Mouse (Mus musculus) CH12.LX (cell line): Measurements from ENCODE around the gene Xrra1. TPM values are rescaled to one million over a fixed set of nuclear protein-coding genes. Genes with fewer than 3 reads are reported as not detected.

Source experiments
- DNase-seq: peaks from one replicate; pipeline ENCODE4 v3.0.0-alpha.2; 2013; ENCODE audit errors: extremely low read depth
- H3K27ac ChIP-seq: 2 replicates; pipeline ENCODE4 v1.5.1; 2012; ENCODE audit warnings: low read depth, mild to moderate bottlenecking, control low read depth, moderate library complexity; ENCODE audit not compliant: insufficient read depth
- H3K27me3 ChIP-seq: replicated peaks from 2 replicates; pipeline ENCODE3; 2012; ENCODE audit warnings: inconsistent platforms
- H3K36me3 ChIP-seq, 2 experiments: replicated peaks in 1 of 2; 2 replicates each; pipeline versions ENCODE3 to v1.6.1; 2012; ENCODE audit warnings: inconsistent platforms in 1 of 2, low read length in 1 of 2, mild to moderate bottlenecking in 1 of 2, mixed read lengths in 1 of 2, moderate library complexity in 1 of 2; ENCODE audit not compliant: control insufficient read depth in 1 of 2, insufficient read depth in 1 of 2
- H3K4me1 ChIP-seq, 2 experiments: 2 replicates each; pipeline ENCODE4 v1.6.1; 2012; ENCODE audit warnings: inconsistent platforms in 1 of 2, moderate library complexity in 1 of 2; ENCODE audit not compliant: insufficient read depth in 2 of 2, control insufficient read depth in 1 of 2
- H3K4me2 ChIP-seq: 2 replicates; pipeline ENCODE4 v1.6.1; 2012; ENCODE audit warnings: low read depth, mild to moderate bottlenecking, control low read depth; ENCODE audit not compliant: poor library complexity, insufficient read depth, severe bottlenecking
- H3K4me3 ChIP-seq, 3 experiments: fragments of 150-350 bp in 1 of 3; sonication (generic) in 1 of 3; replicated peaks in 1 of 3; 2 replicates each; pipeline versions ENCODE3 to v1.5.1; 2011 to 2012; ENCODE audit warnings: low read depth in 2 of 3, low read length in 2 of 3, mild to moderate bottlenecking in 2 of 3, moderate library complexity in 2 of 3, control low read depth in 1 of 3, improper control_type of control experiment in 1 of 3, inconsistent platforms in 1 of 3, mixed read lengths in 1 of 3; ENCODE audit not compliant: poor library complexity in 1 of 3
- H3K79me2 ChIP-seq: replicated peaks from 2 replicates; pipeline ENCODE4 v1.6.1; 2012; ENCODE audit warnings: mild to moderate bottlenecking, moderate library complexity; ENCODE audit not compliant: control insufficient read depth, poor library complexity, insufficient read depth, severe bottlenecking; ENCODE audit errors: extremely low read depth
- H3K9ac ChIP-seq: 2 replicates; pipeline ENCODE4 v1.6.1; 2012; ENCODE audit warnings: low read depth, mild to moderate bottlenecking, control low read depth, moderate library complexity; ENCODE audit not compliant: insufficient read depth
- H3K9me3 ChIP-seq: replicated peaks from 2 replicates; pipeline ENCODE3; 2012; ENCODE audit warnings: low read length, inconsistent platforms, mixed read lengths
- E2F4 ChIP-seq: IDR thresholded peaks from 2 replicates; pipeline ENCODE4 v1.6.1; 2011; ENCODE audit warnings: low read depth, low read length, improper control_type of control experiment; ENCODE audit not compliant: insufficient replicate concordance
- EP300 ChIP-seq: IDR thresholded peaks from 2 replicates; pipeline ENCODE4 v1.6.1; 2011; ENCODE audit warnings: low read length, improper control_type of control experiment
- ETS1 ChIP-seq: conservative IDR thresholded peaks from 2 replicates; pipeline ENCODE4 v1.6.1; 2012; ENCODE audit warnings: low read depth, mild to moderate bottlenecking, inconsistent platforms, low read length, improper control_type of control experiment, moderate library complexity
- GABPA ChIP-seq: IDR thresholded peaks from 2 replicates; pipeline ENCODE4 v1.6.1; 2012; ENCODE audit warnings: low read depth, low read length, improper control_type of control experiment, inconsistent platforms; ENCODE audit not compliant: insufficient replicate concordance
- HCFC1 ChIP-seq: IDR thresholded peaks from 2 replicates; pipeline ENCODE4 v1.6.1; 2012; ENCODE audit warnings: low read depth, mild to moderate bottlenecking, inconsistent platforms, low read length, improper control_type of control experiment
- IRF4 ChIP-seq: IDR thresholded peaks from 2 replicates; pipeline ENCODE4 v1.6.1; 2014; ENCODE audit warnings: low read depth, mild to moderate bottlenecking, inconsistent platforms, low read length, improper control_type of control experiment
- MAZ ChIP-seq: IDR thresholded peaks from 2 replicates; pipeline ENCODE4 v1.6.1; 2012; ENCODE audit warnings: low read depth, mild to moderate bottlenecking, inconsistent platforms, low read length, improper control_type of control experiment, moderate library complexity
- MEF2A ChIP-seq: IDR thresholded peaks from 2 replicates; pipeline ENCODE4 v1.6.1; 2014; ENCODE audit warnings: low read depth, mild to moderate bottlenecking, inconsistent platforms, low read length, improper control_type of control experiment, borderline replicate concordance
- NELFE ChIP-seq: IDR thresholded peaks from 2 replicates; pipeline ENCODE4 v1.6.1; 2011; ENCODE audit warnings: low read depth, low read length, improper control_type of control experiment
- PAX5 ChIP-seq: IDR thresholded peaks from 2 replicates; pipeline ENCODE4 v1.6.1; 2012; ENCODE audit warnings: low read length, inconsistent platforms, mixed read lengths
- POLR2A ChIP-seq: IDR thresholded peaks from 2 replicates; pipeline ENCODE4 v1.6.1; 2011; ENCODE audit warnings: low read depth, mild to moderate bottlenecking, improper control_type of control experiment, low read length
- SIN3A ChIP-seq: IDR thresholded peaks from 2 replicates; pipeline ENCODE4 v1.6.1; 2012; ENCODE audit warnings: low read length, improper control_type of control experiment, inconsistent platforms
- SMC3 ChIP-seq: IDR thresholded peaks from 2 replicates; pipeline ENCODE4 v1.6.1; 2011; ENCODE audit warnings: low read depth, low read length, improper control_type of control experiment
- TBP ChIP-seq: conservative IDR thresholded peaks from 2 replicates; pipeline ENCODE4 v1.6.1; 2011; ENCODE audit warnings: low read depth, low read length, improper control_type of control experiment
- USF1 ChIP-seq: IDR thresholded peaks from 2 replicates; pipeline ENCODE4 v1.6.1; 2014; ENCODE audit warnings: low read depth, mild to moderate bottlenecking, inconsistent platforms, low read length, improper control_type of control experiment
- USF2 ChIP-seq: conservative IDR thresholded peaks from 2 replicates; pipeline ENCODE4 v1.6.1; 2011; ENCODE audit warnings: low read depth, low read length, improper control_type of control experiment
- ZKSCAN1 ChIP-seq: IDR thresholded peaks from 2 replicates; pipeline ENCODE4 v1.6.1; 2012; ENCODE audit warnings: low read depth, inconsistent platforms, low read length, improper control_type of control experiment, borderline replicate concordance
- dilution Hi-C: fragments of 300-500 bp; cut with MboI; formaldehyde crosslinking; loops from 2 replicates; pipeline ENCODE4 v1.14.3; 2020; ENCODE audit warnings: low sequenced_read_pairs; ENCODE audit not compliant: extremely low pct_unique_long_range_greater_than_20kb, extremely low pct_ligation_motif_present
- in situ Hi-C: fragments of 300-500 bp; cut with MboI; formaldehyde crosslinking; loops from 3 replicates; pipeline ENCODE4 v1.14.3; 2019; ENCODE audit warnings: low sequenced_read_pairs, low pct_ligation_motif_present, low pct_unique_long_range_greater_than_20kb, mixed read lengths
- polyA plus RNA-seq: library from polyadenylated mRNA; unstranded; fragments of >175 nt; gene quantifications from 2 replicates; pipeline ENCODE4 v1.2.1, GENCODE M21; 2012; ENCODE audit warnings: low read depth; ENCODE audit not compliant: insufficient read length
- total RNA-seq, 2 experiments: library from RNA; depleted of rRNA; stranded (reverse); fragments of 300-350 nt in 1 of 2; fragments of >200 nt in 1 of 2; gene quantifications; 2 replicates each; pipeline ENCODE4 v1.2.3; 2012 to 2014

Xrra1 gene
- total and polyA plus RNA-seq, 3 experiments: 0.17 to 0.59 (median 0.49) TPM

GRCm38 (mm10) chr7:99810814-99811213 lies 48.1 kb upstream of the Xrra1 start:
- no peaks in the 10 kb centered on the region for H3K79me2 ChIP-seq
- DNase-seq: no peak
- in situ Hi-C loops (loop anchor here (5.0 kb wide), 1 partner anchor 61 kb away; no protein-coding TSS in a partner anchor), dilution Hi-C loops (no loop called here)
- H3K27ac ChIP-seq: no peak overlapping the region
- H3K27me3 ChIP-seq: no peaks in the 10 kb centered on the region
- peaks cover 0 to 11% of the 10 kb centered on the region in 2 experiments; a peak in 2 of 4 replicates for H3K4me1 ChIP-seq
- H3K9ac ChIP-seq: no peak overlapping the region
- H3K36me3 ChIP-seq: peaks cover 35 to 63% of the 10 kb centered on the region in 2 experiments
- TF ChIP-seq ETS1: no peak
- no peak for TF ChIP-seq USF2
- no peak for TF ChIP-seq SIN3A
- TF ChIP-seq EP300: no peak
- TF ChIP-seq USF1: no peak
- no peak for TF ChIP-seq ZKSCAN1
- no peak for TF ChIP-seq IRF4
- TF ChIP-seq MEF2A: no peak
- no peak for TF ChIP-seq NELFE
- no peak for TF ChIP-seq MAZ
- TF ChIP-seq GABPA: no peak
- TF ChIP-seq POLR2A: no peak
- no peak for TF ChIP-seq PAX5
- TF ChIP-seq E2F4: no peak
- no peak for TF ChIP-seq HCFC1
- H3K4me2 ChIP-seq: no peak overlapping the region
- no peaks in the 10 kb centered on the region for H3K9me3 ChIP-seq
- H3K4me3 ChIP-seq: no peak overlapping the region

DNA sequence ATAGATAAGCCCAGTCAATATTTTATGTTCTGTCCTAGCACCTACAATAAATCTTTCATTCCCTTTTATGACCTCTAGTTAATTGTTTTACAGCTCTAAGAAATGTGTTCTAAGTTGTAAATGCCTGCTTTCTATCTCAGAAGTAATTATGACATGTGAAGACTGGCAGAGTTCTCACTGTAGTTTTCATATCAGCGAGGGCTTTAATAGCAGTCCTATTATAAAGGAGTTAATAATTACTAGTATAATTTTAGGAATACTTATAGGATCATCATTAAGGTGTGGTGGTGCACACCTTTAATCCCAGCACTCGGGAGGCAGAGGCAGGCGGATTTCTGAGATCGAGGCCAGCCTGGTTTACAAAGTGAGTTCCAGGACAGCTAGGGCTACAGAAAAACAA lies 47.3 kb upstream of the Xrra1 start:
- Histone ChIP-seq H3K4me3 (no peak overlapping the region), H3K4me1 (peaks cover 0 to 11% of the 10 kb centered on the region in 2 experiments; a peak in 2 of 4 replicates), H3K27ac (no peak overlapping the region), H3K4me2 (no peak overlapping the region), H3K27me3 (no peaks in the 10 kb centered on the region), H3K79me2 (no peaks in the 10 kb centered on the region), H3K9me3 (no peaks in the 10 kb centered on the region), H3K36me3 (peaks cover 41 to 68% of the 10 kb centered on the region in 2 experiments), H3K9ac (no peak overlapping the region)
- DNase-seq: no peak
- in situ Hi-C loops (loop anchor here (5.0 kb wide), 1 partner anchor 61 kb away; no protein-coding TSS in a partner anchor), dilution Hi-C loops (no loop called here)
- TF ChIP-seq SMC3: no peak
- TF ChIP-seq NELFE: no peak
- TF ChIP-seq ETS1: no peak
- no peak for TF ChIP-seq E2F4
- no peak for TF ChIP-seq PAX5
- no peak for TF ChIP-seq TBP
